Comparison of ENCODE assay signal across 10 mouse cellular contexts in the genomic region with DNA sequence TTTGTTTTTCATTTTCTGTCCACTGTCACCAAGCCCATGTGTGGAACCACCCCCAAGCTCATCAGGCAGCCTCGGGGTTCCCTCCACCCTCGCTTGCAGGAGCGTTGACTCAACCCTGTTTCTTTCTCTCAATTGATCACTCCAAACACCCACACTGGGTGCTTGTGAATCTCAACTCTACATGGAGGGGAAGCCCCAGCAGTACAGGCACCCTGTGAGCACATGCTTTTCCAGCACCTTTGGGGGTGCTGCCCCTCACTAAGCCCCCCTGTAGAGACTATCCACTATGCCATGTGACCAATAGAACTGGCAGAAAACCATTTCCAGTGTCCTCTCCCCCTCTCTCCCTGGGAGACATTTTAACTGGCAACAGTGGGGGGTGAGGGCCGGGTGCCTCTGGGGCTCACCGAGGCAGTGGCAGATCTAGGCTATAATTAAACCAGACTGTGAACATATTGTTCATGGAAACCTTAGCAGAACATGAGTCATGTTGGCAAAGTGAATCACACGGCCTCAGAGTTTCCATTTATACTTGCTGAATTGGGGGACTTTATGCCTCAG.
DNase-seq lines count a peak whose midpoint lies in the region; ATAC-seq and TF ChIP-seq lines count a peak whose summit lies in the region.
"Had no signal": no experiment of that assay in that cellular context is flagged by ENCODE, and none has a peak within 500 bp of the region (broad histone marks: within the 10 kb centered on the region; RNA-seq: fewer than 3 reads in every experiment).

No protein-coding gene starts in this region.

- peaks cover 19 to 46% of the 10 kb centered on the region in 2 experiments; a peak in 3 of 4 replicates for H3K4me1 ChIP-seq in CH12.LX (ENCODE audit: control insufficient read depth in 1 of 2, insufficient read depth in 2 of 2)
- H3K4me1 ChIP-seq in embryonic facial prominence, embryonic 15.5 days: peaks cover 17% of the 10 kb centered on the region

- peak overlapping the region; percentile 50 for H3K4me2 ChIP-seq in CH12.LX (ENCODE audit: insufficient read depth, low read depth, poor library complexity, severe bottlenecking)
- H3K4me2 ChIP-seq in embryonic facial prominence, embryonic 15.5 days (replicated peaks): no peak overlapping the region
- H3K4me2 ChIP-seq: midbrain, embryonic 15.5 days had no signal

- ATAC-seq in embryonic facial prominence, embryonic 15.5 days (ENCODE audit: insufficient number of reproducible peaks, low FRiP score, low TSS enrichment, low read depth): peak; percentile 82
- ATAC-seq in inflammation-experienced regulatory T-cells, adult 6 months: peak; percentile 77
- ATAC-seq: intestine, embryonic 16.5 days; midbrain, embryonic 15.5 days had no signal

- peak; percentile 25; the same call in 1 of the 2 replicates for TF ChIP-seq EP300 in CH12.LX (IDR thresholded peaks at IDR 0.05; ENCODE audit: low read length)

- no peak overlapping the region for H3K9ac ChIP-seq in CH12.LX (ENCODE audit: insufficient read depth, low read depth)
- H3K9ac ChIP-seq in embryonic facial prominence, embryonic 15.5 days: no peak overlapping the region
- H3K9ac ChIP-seq: midbrain, embryonic 15.5 days had no signal

- no peaks in the 10 kb centered on the region for H3K36me3 ChIP-seq in CH12.LX (replicated peaks in 1 of 2; ENCODE audit: control insufficient read depth in 1 of 2, insufficient read depth in 1 of 2, low read length in 1 of 2)
- H3K36me3 ChIP-seq in embryonic facial prominence, embryonic 15.5 days: no peaks in the 10 kb centered on the region
- H3K36me3 ChIP-seq: midbrain, embryonic 15.5 days had no signal

- H3K27ac ChIP-seq in layer of hippocampus, adult 2 months: peak overlapping the region; percentile 70
- H3K27ac ChIP-seq in CH12.LX (ENCODE audit: insufficient read depth, low read depth): no peak overlapping the region
- no peak overlapping the region for H3K27ac ChIP-seq in embryonic facial prominence, embryonic 15.5 days (replicated peaks)
- H3K27ac ChIP-seq: midbrain, embryonic 15.5 days had no signal

- no peaks in the 10 kb centered on the region for H3K9me3 ChIP-seq in CH12.LX (replicated peaks; ENCODE audit: low read length)
- H3K9me3 ChIP-seq in embryonic facial prominence, embryonic 15.5 days (replicated peaks): no peaks in the 10 kb centered on the region
- H3K9me3 ChIP-seq: midbrain, embryonic 15.5 days had no signal

- 25% methylated on average over 6 of the region's 6 CpGs for WGBS in embryonic facial prominence, embryonic 15.5 days

- TF ChIP-seq CTCF in layer of hippocampus, adult 2 months (conservative IDR thresholded peaks at IDR 0.05): no peak
- TF ChIP-seq CTCF in CH12.LX (conservative IDR thresholded peaks at IDR 0.05 in 1 of 2, IDR thresholded peaks at IDR 0.05 in 1 of 2; ENCODE audit: low read depth in 2 of 2, low read length in 2 of 2): no peak

- H3K4me3 ChIP-seq in layer of hippocampus, adult 2 months: no peak overlapping the region
- no peak overlapping the region for H3K4me3 ChIP-seq in CH12.LX (replicated peaks in 1 of 3; ENCODE audit: low read depth in 2 of 3, low read length in 2 of 3, poor library complexity in 1 of 3)
- H3K4me3 ChIP-seq in embryonic facial prominence, embryonic 15.5 days (replicated peaks): no peak overlapping the region
- H3K4me3 ChIP-seq: midbrain, embryonic 15.5 days had no signal

- no peak for DNase-seq in layer of hippocampus, adult 2 months (ENCODE audit: low spot score in 2 of 2)
- no peak for DNase-seq in layer of hippocampus, adult 8-10 months (ENCODE audit: low spot score in 2 of 2)
- DNase-seq in CH12.LX (ENCODE audit: extremely low read depth): peak; percentile 40
- DNase-seq in embryo, embryonic 11 days: no peak
- no peak for DNase-seq in spleen, postnatal 10 days (ENCODE audit: low spot score in 2 of 2)
- DNase-seq in urinary bladder, postnatal 10 days (ENCODE audit: low spot score): no peak

- no peak for TF ChIP-seq RAD21 in CH12.LX (IDR thresholded peaks at IDR 0.05; ENCODE audit: low read depth, low read length)

- in situ Hi-C loops in CH12.LX (cut with MboI; ENCODE audit: low pct_ligation_motif_present, low pct_unique_long_range_greater_than_20kb, low sequenced_read_pairs): no loop called here

- dilution Hi-C loops in CH12.LX (cut with MboI; ENCODE audit: extremely low pct_ligation_motif_present, extremely low pct_unique_long_range_greater_than_20kb, low sequenced_read_pairs): no loop called here

- H3K79me2 ChIP-seq in CH12.LX (replicated peaks; ENCODE audit: control insufficient read depth, extremely low read depth, insufficient read depth, poor library complexity, severe bottlenecking): no peaks in the 10 kb centered on the region

- H3K27me3 ChIP-seq in CH12.LX (replicated peaks): no peaks in the 10 kb centered on the region
- H3K27me3 ChIP-seq in embryonic facial prominence, embryonic 15.5 days: no peaks in the 10 kb centered on the region

- TF ChIP-seq POLR2A in CH12.LX (IDR thresholded peaks at IDR 0.05; ENCODE audit: low read depth, low read length): no peak

TF ChIP-seq in CH12.LX, 34 proteins besides CTCF, POLR2A, EP300 and RAD21:
- TF ChIP-seq MEF2A (IDR thresholded peaks at IDR 0.05; ENCODE audit: borderline replicate concordance, low read depth, low read length): peak; percentile 66; the same call in 1 of the 2 replicates
- TF ChIP-seq NELFE (IDR thresholded peaks at IDR 0.05; ENCODE audit: low read depth, low read length): no peak
- TF ChIP-seq RCOR1 (conservative IDR thresholded peaks at IDR 0.05; ENCODE audit: low read depth, low read length): no peak
- TF ChIP-seq JUN (IDR thresholded peaks at IDR 0.05; ENCODE audit: insufficient read depth, low read depth, low read length): peak; percentile 15; the same call in 1 of the 2 replicates
- peak; percentile 57 for TF ChIP-seq ETS1 (conservative IDR thresholded peaks at IDR 0.05; ENCODE audit: low read depth, low read length)
